Mouse (Mus musculus) lung, postnatal 0 days (tissue): Measurements from ENCODE around the gene Pum2.

Experiments
- CTCF ChIP-seq: IDR thresholded peaks from 2 replicates; pipeline ENCODE4 v1.5.1; 2016; ENCODE audit warnings: antibody characterized with exemption, mild to moderate bottlenecking
- EP300 ChIP-seq: IDR thresholded peaks from 2 replicates; pipeline ENCODE4 v1.6.1; 2016; ENCODE audit warnings: antibody characterized with exemption, mild to moderate bottlenecking, control low read depth

GRCm38 (mm10) chr12:8779851-8780250 is 105.9 kb downstream of the Pum2 start:
- TF ChIP-seq CTCF: no peak
- no peak for TF ChIP-seq EP300
